Mouse (Mus musculus): ENCODE data around the gene Tmem63a. TPM values are rescaled to one million over a fixed set of nuclear protein-coding genes. Genes with fewer than 3 reads are reported as not detected.
"Not testable (repeated sequence)": the region's sequence is repeated elsewhere in the genome, so short reads cannot be mapped to it uniquely, and the experiment has no call there.

Gene Tmem63a
- total RNA-seq (2014; rRNA removed) (9.5 and 12.8 TPM in 2 replicates), polyA plus RNA-seq (2012; rRNA removed) (14.6 and 15.8 TPM in 2 replicates)

DNA sequence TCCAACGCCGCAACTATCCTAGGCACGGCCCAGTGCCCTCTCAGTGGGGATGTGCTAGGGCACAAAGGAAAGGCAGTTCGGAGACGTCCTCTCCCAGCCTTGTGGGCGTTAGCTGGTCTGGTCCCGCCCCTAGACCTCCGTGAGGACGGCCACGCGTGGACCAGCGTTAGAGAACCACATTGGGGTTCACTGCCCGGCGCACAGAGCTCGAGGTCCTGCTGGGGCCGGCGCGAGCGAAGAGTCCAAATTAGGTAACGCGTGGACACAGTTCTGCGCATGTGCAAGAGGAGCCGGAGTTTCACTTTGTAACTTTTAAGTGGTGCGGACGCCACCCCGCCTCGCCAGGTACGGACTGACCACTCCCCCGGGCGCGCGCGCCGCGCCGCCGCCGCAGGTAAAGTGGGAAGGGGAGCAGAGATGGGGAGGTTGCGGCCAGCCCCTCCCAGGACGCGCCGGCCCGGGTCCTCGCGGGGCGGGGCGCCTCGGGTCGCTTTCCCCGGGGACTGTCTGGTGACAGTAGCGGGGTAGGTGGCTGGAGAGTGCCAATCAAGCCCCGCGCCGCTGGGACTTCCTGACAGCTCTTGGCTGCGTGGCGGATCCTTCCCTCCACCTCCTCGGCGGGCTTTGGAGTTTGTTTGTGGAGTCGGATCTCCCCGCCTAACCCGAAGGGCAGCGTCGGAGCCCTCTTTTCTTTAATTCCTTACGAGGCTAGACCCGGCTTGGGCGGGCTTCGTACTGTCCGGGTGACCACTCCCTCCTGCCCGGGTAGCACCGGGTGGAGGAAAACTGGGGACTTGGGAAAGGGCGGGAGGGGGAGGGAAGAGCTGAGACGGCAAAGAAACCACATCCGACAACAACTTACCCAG, at the start of gene Tmem63a:
Tmem63a (plus strand) TSS at position 179 of the 866 bp plus-strand sequence.
- TF ChIP-seq POLR2A (IDR thresholded peaks at IDR 0.05; ENCODE audit: extremely low read depth, insufficient read depth, low read length) (0 out of 2 replicates have a peak, but pooled peaks have one; percentile 31), CTCF (IDR thresholded peaks at IDR 0.05; ENCODE audit: low read depth, low read length) (no peak)
- DNase-seq (ENCODE audit: extremely low read depth, low read depth, low spot score), result peak; percentile 84
- Histone ChIP-seq H3K27me3 (ENCODE audit: control insufficient read depth, insufficient read depth, low read length) (no peaks in the 10 kb centered on the region), H3K4me3 (ENCODE audit: insufficient read depth, low read depth, low read length) (peak within 1 kb of the TSS; percentile 81), H3K36me3 (ENCODE audit: control insufficient read depth, insufficient read depth, low read length) (no peaks in the 10 kb centered on the region), H3K9ac (ENCODE audit: low read depth, low read length) (peak within 1 kb of the TSS; percentile 78), H3K4me1 (ENCODE audit: control insufficient read depth, insufficient read depth, low read length) (peaks cover 13% of the 10 kb centered on the region), H3K27ac (replicated peaks; ENCODE audit: insufficient read depth, low read depth, low read length) (peak within 1 kb of the TSS; percentile 57), H3K79me2 (ENCODE audit: control insufficient read depth, insufficient read depth, low read length) (no peaks in the 10 kb centered on the region)
- under 1% methylated on average over 73 of the region's 73 CpGs for WGBS

DNA sequence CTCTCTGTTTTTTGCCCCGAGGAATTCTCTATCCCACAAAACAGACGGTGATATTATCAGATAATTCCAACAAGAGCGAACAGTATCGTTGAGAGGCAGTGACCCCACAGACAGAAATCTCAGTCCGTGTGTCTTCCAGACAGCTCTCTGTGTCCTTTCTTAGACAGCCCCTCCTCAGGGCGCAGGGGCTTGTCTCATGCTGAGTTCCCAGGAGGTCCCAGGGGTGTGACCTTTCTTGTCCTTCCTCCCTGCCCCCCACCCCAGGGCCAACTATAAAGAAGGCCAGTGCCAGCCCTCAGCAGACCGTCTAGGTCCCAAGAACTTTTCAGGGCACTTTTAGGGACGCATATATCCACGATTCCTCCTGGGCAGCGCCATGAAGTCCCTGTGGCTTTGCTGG, 49.3 kb upstream of the Tmem63a start, which contains the start of gene Lefty2:
Lefty2 (plus strand) TSS at position 301 of the 400 bp plus-strand sequence.
- no peak within 1 kb of the TSS for H3K4me3 ChIP-seq (ENCODE audit: insufficient read depth, low read depth, low read length)
- TF ChIP-seq POLR2A (IDR thresholded peaks at IDR 0.05; ENCODE audit: extremely low read depth, insufficient read depth, low read length) (no peak), CTCF (IDR thresholded peaks at IDR 0.05; ENCODE audit: low read depth, low read length) (no peak)
- DNase-seq (ENCODE audit: extremely low read depth, low read depth, low spot score), result no peak
- no peak within 1 kb of the TSS for H3K9ac ChIP-seq (ENCODE audit: low read depth, low read length)
- WGBS, result 65% methylated on average over 10 of the region's 10 CpGs
- no peak within 1 kb of the TSS for H3K27ac ChIP-seq (replicated peaks; ENCODE audit: insufficient read depth, low read depth, low read length)
- no peaks in the 10 kb centered on the region for H3K36me3 ChIP-seq (ENCODE audit: control insufficient read depth, insufficient read depth, low read length)
- peaks cover 12% of the 10 kb centered on the region for H3K27me3 ChIP-seq (ENCODE audit: control insufficient read depth, insufficient read depth, low read length)
- no peaks in the 10 kb centered on the region for H3K79me2 ChIP-seq (ENCODE audit: control insufficient read depth, insufficient read depth, low read length)
- 0 out of 2 replicates have a peak, but pooled peaks cover 2% of the 10 kb centered on the region for H3K4me1 ChIP-seq (ENCODE audit: control insufficient read depth, insufficient read depth, low read length)

DNA sequence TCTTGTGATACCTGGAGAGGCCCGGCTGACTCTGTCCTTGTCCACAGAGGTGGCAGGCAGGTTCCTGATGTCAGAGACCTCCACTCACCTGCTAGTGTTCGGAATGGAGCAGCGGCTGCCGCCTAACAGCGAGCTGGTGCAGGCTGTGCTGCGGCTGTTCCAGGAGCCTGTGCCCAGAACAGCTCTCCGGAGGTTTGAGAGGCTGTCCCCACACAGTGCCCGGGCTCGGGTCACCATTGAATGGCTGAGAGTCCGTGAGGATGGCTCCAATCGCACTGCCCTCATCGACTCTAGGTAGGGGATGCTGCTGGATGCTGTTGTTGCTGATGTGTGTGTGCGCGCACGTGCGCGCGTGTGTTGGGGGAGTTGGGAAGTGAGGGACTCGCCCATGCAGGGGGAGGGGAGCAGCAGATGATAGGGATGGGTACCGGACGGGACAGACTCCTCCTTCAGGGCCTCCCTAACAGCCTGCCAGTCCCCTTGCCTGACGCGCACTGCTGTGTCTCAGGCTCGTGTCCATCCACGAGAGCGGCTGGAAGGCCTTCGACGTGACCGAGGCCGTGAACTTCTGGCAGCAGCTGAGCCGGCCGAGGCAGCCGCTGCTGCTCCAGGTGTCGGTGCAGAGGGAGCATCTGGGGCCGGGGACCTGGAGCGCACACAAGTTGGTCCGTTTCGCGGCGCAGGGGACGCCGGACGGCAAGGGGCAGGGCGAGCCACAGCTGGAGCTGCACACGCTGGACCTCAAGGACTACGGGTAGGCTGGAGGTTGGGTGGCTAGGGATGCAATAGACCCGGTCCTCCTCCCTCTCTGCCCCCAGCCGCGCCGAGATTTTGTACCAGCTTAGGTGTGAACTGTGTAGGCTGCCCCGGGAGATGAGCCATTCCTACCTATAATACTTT, 47.8 kb upstream of the Tmem63a start:
- not testable (repeated sequence) for DNase-seq (ENCODE audit: extremely low read depth, low read depth, low spot score); H3K4me3 ChIP-seq (ENCODE audit: insufficient read depth, low read depth, low read length); H3K4me1 ChIP-seq (ENCODE audit: control insufficient read depth, insufficient read depth, low read length); H3K27ac ChIP-seq (replicated peaks; ENCODE audit: insufficient read depth, low read depth, low read length); H3K36me3 ChIP-seq (ENCODE audit: control insufficient read depth, insufficient read depth, low read length); H3K79me2 ChIP-seq (ENCODE audit: control insufficient read depth, insufficient read depth, low read length); H3K9ac ChIP-seq (ENCODE audit: low read depth, low read length)
- H3K27me3 ChIP-seq (ENCODE audit: control insufficient read depth, insufficient read depth, low read length), result peaks cover 12% of the 10 kb centered on the region
- WGBS, result 12% methylated on average over 50 of the region's 51 CpGs

GRCm38 (mm10) chr1:180901107-180901506, 41.0 kb upstream of the Tmem63a start:
- 0 out of 2 replicates have a peak, but pooled peaks cover 4% of the 10 kb centered on the region for H3K79me2 ChIP-seq (ENCODE audit: control insufficient read depth, insufficient read depth, low read length)
- H3K9ac ChIP-seq (ENCODE audit: low read depth, low read length), result no peak overlapping the region
- H3K27me3 ChIP-seq (ENCODE audit: control insufficient read depth, insufficient read depth, low read length), result no peaks in the 10 kb centered on the region; the same call in 1 of the 2 replicates
- no peaks in the 10 kb centered on the region for H3K36me3 ChIP-seq (ENCODE audit: control insufficient read depth, insufficient read depth, low read length)
- H3K4me1 ChIP-seq (ENCODE audit: control insufficient read depth, insufficient read depth, low read length), result peaks cover 8% of the 10 kb centered on the region
- TF ChIP-seq POLR2A (IDR thresholded peaks at IDR 0.05; ENCODE audit: extremely low read depth, insufficient read depth, low read length) (no peak), CTCF (IDR thresholded peaks at IDR 0.05; ENCODE audit: low read depth, low read length) (no peak)
- H3K27ac ChIP-seq (replicated peaks; ENCODE audit: insufficient read depth, low read depth, low read length), result no peak overlapping the region
- DNase-seq (ENCODE audit: extremely low read depth, low read depth, low spot score), result peak; percentile 60
- 9% methylated on average over 4 of the region's 4 CpGs for WGBS
- no peak overlapping the region for H3K4me3 ChIP-seq (ENCODE audit: insufficient read depth, low read depth, low read length)

- 53% methylated on average over 5 of the region's 5 CpGs for WGBS
- H3K27ac ChIP-seq (replicated peaks; ENCODE audit: insufficient read depth, low read depth, low read length), result no peak overlapping the region
- H3K4me1 ChIP-seq (ENCODE audit: control insufficient read depth, insufficient read depth, low read length), result peaks cover 8% of the 10 kb centered on the region
- TF ChIP-seq POLR2A (IDR thresholded peaks at IDR 0.05; ENCODE audit: extremely low read depth, insufficient read depth, low read length), result no peak
- no peak for TF ChIP-seq CTCF (IDR thresholded peaks at IDR 0.05; ENCODE audit: low read depth, low read length)
- H3K4me3 ChIP-seq (ENCODE audit: insufficient read depth, low read depth, low read length), result no peak overlapping the region
- H3K36me3 ChIP-seq (ENCODE audit: control insufficient read depth, insufficient read depth, low read length), result no peaks in the 10 kb centered on the region; the same call in 1 of the 2 replicates
- H3K27me3 ChIP-seq (ENCODE audit: control insufficient read depth, insufficient read depth, low read length), result no peaks in the 10 kb centered on the region
- H3K9ac ChIP-seq (ENCODE audit: low read depth, low read length), result no peak overlapping the region
- no peak for DNase-seq (ENCODE audit: extremely low read depth, low read depth, low spot score)
- H3K79me2 ChIP-seq (ENCODE audit: control insufficient read depth, insufficient read depth, low read length), result 0 out of 2 replicates have a peak, but pooled peaks cover 4% of the 10 kb centered on the region
Measured at GRCm38 (mm10) chr1:180902915-180903314, 39.2 kb upstream of the Tmem63a start.
